In genomic region chr5:100719235-100720088, GRCm38 (mm10) we compare ENCODE assay signal across 8 mouse cellular contexts. TPM values are rescaled to one million over a fixed set of nuclear protein-coding genes. Genes with fewer than 3 reads are reported as not detected.
A peak's percentile ranks its signal among the peaks of the same experiment; 100 is the strongest.
DNase-seq lines count a peak whose midpoint lies in the region; ATAC-seq and TF ChIP-seq lines count a peak whose summit lies in the region.

Hpse (minus strand) TSS chr5:100719716.

- H3K27ac ChIP-seq in forebrain, embryonic 12.5 days = no peak within 1 kb of the TSS
- 0 out of 2 replicates have a peak within 1 kb of the TSS, but pooled peaks have one; percentile 11 for H3K27ac ChIP-seq in small intestine, adult 2 months (ENCODE audit: insufficient read depth, low read depth, low read length)

- H3K36me3 ChIP-seq in forebrain, embryonic 12.5 days (replicated peaks) = no peaks in the 10 kb centered on the region
- 0 out of 2 replicates have a peak, but pooled peaks cover 1% of the 10 kb centered on the region for H3K36me3 ChIP-seq in small intestine, adult 2 months (ENCODE audit: control insufficient read depth, insufficient read depth, low read length)

- H3K4me3 ChIP-seq in forebrain, embryonic 12.5 days (replicated peaks) = peak within 1 kb of the TSS; percentile 51
- H3K4me3 ChIP-seq in small intestine, adult 2 months (ENCODE audit: low read depth, low read length) = peak within 1 kb of the TSS; percentile 84

- TF ChIP-seq CTCF in small intestine, adult 2 months (IDR thresholded peaks at IDR 0.05; ENCODE audit: extremely low read depth, insufficient read length, insufficient replicate concordance, low read depth, low read length) = no peak

- H3K4me1 ChIP-seq in forebrain, embryonic 12.5 days = peaks cover 13% of the 10 kb centered on the region
- peaks cover 13% of the 10 kb centered on the region; the same call in 1 of the 2 replicates for H3K4me1 ChIP-seq in small intestine, adult 2 months (ENCODE audit: control insufficient read depth, insufficient read depth, insufficient read length, low read length)

- H3K9ac ChIP-seq in forebrain, embryonic 12.5 days = peak within 1 kb of the TSS; percentile 61

- peak; percentile 40 to 42 for DNase-seq in heart, postnatal 14 days
- peak; percentile 29 to 44 for DNase-seq in kidney, postnatal 36 days
- DNase-seq in layer of hippocampus, adult 9-11 months = no peak

- peaks cover 39% of the 10 kb centered on the region for H3K27me3 ChIP-seq in forebrain, embryonic 12.5 days
- H3K27me3 ChIP-seq in small intestine, adult 2 months (ENCODE audit: control insufficient read depth, insufficient read depth, low read length) = no peaks in the 10 kb centered on the region

- peak within 1 kb of the TSS; percentile 95 for H3K4me2 ChIP-seq in forebrain, embryonic 12.5 days

- TF ChIP-seq POLR2A in small intestine, adult 2 months (IDR thresholded peaks at IDR 0.05; ENCODE audit: low read depth, low read length) = 0 out of 2 replicates have a peak, but pooled peaks have one; percentile 10

- H3K9me3 ChIP-seq in forebrain, embryonic 12.5 days = 0 out of 2 replicates have a peak, but pooled peaks cover 7% of the 10 kb centered on the region

- WGBS in forebrain, embryonic 12.5 days = under 1% methylated on average over 53 of the region's 56 CpGs
- under 1% methylated on average over 54 of the region's 56 CpGs for WGBS in small intestine, adult 2 months

- intact Hi-C loops in heart, postnatal 14 days (cut with DNase I) = no loop called here

- peak; percentile 59 for ATAC-seq in CD4-positive, CD25-positive, alpha-beta regulatory T cell, adult 4 months
- ATAC-seq in activated CD4-positive, CD25-positive, alpha-beta regulatory T cell, adult 4 months = peak; percentile 56
- peak; percentile 74 for ATAC-seq in forebrain, embryonic 12.5 days (ENCODE audit: low FRiP score)
- peak; percentile 66 for ATAC-seq in megakaryocyte, adult 5-6 weeks (ENCODE audit: poor library complexity, severe bottlenecking)

RNA-seq across cellular contexts. Expression of gene Hpse, which starts in this region (rescaled TPM):
- polyA plus RNA-seq in CD4-positive, CD25-positive, alpha-beta regulatory T cell, adult 4 months (2017; shearing (Covaris generic)) = under 1 TPM; 0.73 to 0.97 TPM
- 1 to 10 TPM in 1 of 2 experiments, under 1 TPM in 1; 0.62 to 1.4 TPM for polyA plus RNA-seq in activated CD4-positive, CD25-positive, alpha-beta regulatory T cell, adult 4 months (2017; shearing (Covaris generic))
- polyA plus RNA-seq in forebrain, embryonic 12.5 days (2016; fragmentation: Nextera tagmentation; extraction: Ambion mirVana) = 0.54 and 0.82 TPM in 2 replicates
- under 1 TPM; 0.93 to 0.96 TPM for total RNA-seq in heart, postnatal 14 days (2021)
- 84.1 and 95.3 TPM in 2 replicates for total RNA-seq in megakaryocyte, adult 5-6 weeks (2015)
- total RNA-seq in megakaryocyte, adult 5-6 weeks (2017) = 93.8 and 102 TPM in 2 replicates
- 5.4 and 8.2 TPM in 2 replicates for polyA plus RNA-seq in small intestine, adult 2 months (2012; rRNA removed)

Comparison
In these comparisons a context has a peak if more than half of its experiments do, and no peak if none do; other contexts are left out.
1. RNA of gene Hpse (total RNA-seq): 84.1 to 102 TPM in megakaryocyte, adult 5-6 weeks; 0.93 to 0.96 TPM in heart, postnatal 14 days; every median in the first group is over 10 times any median in the second.
2. Peak in ATAC-seq in CD4-positive, CD25-positive, alpha-beta regulatory T cell, adult 4 months; RNA of the gene not detected or under 1 TPM.
3. Peak in ATAC-seq, H3K4me3 ChIP-seq, H3K9ac ChIP-seq and H3K4me2 ChIP-seq in forebrain, embryonic 12.5 days; RNA of the gene not detected or under 1 TPM.
4. Peak in DNase-seq in heart, postnatal 14 days; RNA of the gene not detected or under 1 TPM.
5. Peak in every context shown above with its lines, with median percentiles within 50 percentile points of each other: ATAC-seq.